8 mouse cellular contexts compared by ENCODE assay signal in the genomic region with DNA sequence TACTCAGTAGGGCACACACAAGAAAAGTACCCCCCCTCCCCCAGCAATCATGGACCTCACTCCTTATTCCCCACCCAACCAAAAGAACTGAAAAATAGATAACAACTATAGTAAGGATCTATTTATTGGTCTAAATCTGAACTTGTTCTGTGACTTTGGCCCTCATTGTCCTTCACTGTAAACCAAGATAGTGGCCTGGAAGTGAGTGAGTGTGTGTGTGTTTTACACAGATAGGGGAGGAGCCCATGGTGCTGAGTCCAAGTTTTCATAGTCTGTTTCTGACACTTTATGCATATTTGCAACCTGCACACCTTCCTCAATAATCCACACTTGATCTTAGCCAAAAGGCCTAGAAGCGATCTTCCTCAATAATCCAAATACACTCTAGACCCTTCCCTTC. TPM values are rescaled to one million over a fixed set of nuclear protein-coding genes. Genes with fewer than 3 reads are reported as not detected.
A peak's percentile ranks its signal among the peaks of the same experiment; 100 is the strongest.
DNase-seq lines count a peak whose midpoint lies in the region; ATAC-seq and TF ChIP-seq lines count a peak whose summit lies in the region.

No protein-coding gene starts in this region.

- TF ChIP-seq POLR2A in spleen, adult 2 months (IDR thresholded peaks at IDR 0.05; ENCODE audit: low read depth, low read length) = no peak

- TF ChIP-seq CTCF in spleen, adult 2 months (IDR thresholded peaks at IDR 0.05; ENCODE audit: extremely low read depth, insufficient read depth, insufficient read length, insufficient replicate concordance) = no peak
- no peak for TF ChIP-seq CTCF in stomach, postnatal 0 days (IDR thresholded peaks at IDR 0.05; ENCODE audit: low read depth)

- no peak for TF ChIP-seq EP300 in stomach, postnatal 0 days (optimal IDR thresholded peaks at IDR 0.05)

- H3K9ac ChIP-seq in liver, embryonic 11.5 days (ENCODE audit: low read depth, low read length) = peak overlapping the region; percentile 95
- peak overlapping the region; percentile 45 for H3K9ac ChIP-seq in stomach, postnatal 0 days (ENCODE audit: low read length)

- H3K4me1 ChIP-seq in spleen, adult 2 months (ENCODE audit: control insufficient read depth, insufficient read depth, insufficient read length) = peaks cover 18% of the 10 kb centered on the region
- H3K4me1 ChIP-seq in liver, embryonic 11.5 days (replicated peaks; ENCODE audit: control insufficient read depth, insufficient read depth, low read length) = peaks cover 34% of the 10 kb centered on the region
- H3K4me1 ChIP-seq in stomach, postnatal 0 days (replicated peaks; ENCODE audit: control insufficient read depth, insufficient read depth) = peaks cover 4% of the 10 kb centered on the region; the same call in 1 of the 2 replicates

- peak; percentile 25 for DNase-seq in adrenal gland, postnatal 10 days
- no peak for DNase-seq in adrenal gland, postnatal 14 days
- DNase-seq in spleen, adult 2 months (ENCODE audit: low read depth in 1 of 2, low spot score in 2 of 2) = no peak
- no peak for DNase-seq in spleen, postnatal 36 days (ENCODE audit: low spot score in 2 of 2)
- no peak for DNase-seq in liver, embryonic 11.5 days (ENCODE audit: low spot score)
- no peak for DNase-seq in stomach, postnatal 0 days (ENCODE audit: low spot score)
- DNase-seq in right cerebral cortex, postnatal 10 days (ENCODE audit: low spot score in 2 of 2) = no peak
- DNase-seq in adrenal gland, adult 18-20 months (ENCODE audit: low spot score in 2 of 2) = no peak

- peak overlapping the region; percentile 64 for H3K27ac ChIP-seq in spleen, adult 2 months (ENCODE audit: insufficient read depth, low read length)
- H3K27ac ChIP-seq in liver, embryonic 11.5 days (ENCODE audit: low read depth, low read length) = peak overlapping the region; percentile 75
- peak overlapping the region; percentile 93 for H3K27ac ChIP-seq in stomach, postnatal 0 days (replicated peaks)

- H3K27me3 ChIP-seq in spleen, adult 2 months (ENCODE audit: control insufficient read depth, insufficient read depth, low read length) = no peaks in the 10 kb centered on the region
- no peaks in the 10 kb centered on the region for H3K27me3 ChIP-seq in liver, embryonic 11.5 days (replicated peaks; ENCODE audit: control insufficient read depth, insufficient read depth, low read length)
- H3K27me3 ChIP-seq in stomach, postnatal 0 days (ENCODE audit: control insufficient read depth, insufficient read depth, low read length) = no peaks in the 10 kb centered on the region

- no peaks in the 10 kb centered on the region for H3K36me3 ChIP-seq in spleen, adult 2 months (ENCODE audit: control insufficient read depth, insufficient read depth, low read length)
- peaks cover 4% of the 10 kb centered on the region for H3K36me3 ChIP-seq in liver, embryonic 11.5 days (ENCODE audit: control insufficient read depth, insufficient read depth, low read length)
- H3K36me3 ChIP-seq in stomach, postnatal 0 days (ENCODE audit: control insufficient read depth, insufficient read depth, low read length) = no peaks in the 10 kb centered on the region

- ATAC-seq in liver, embryonic 11.5 days (replicated peaks; ENCODE audit: low FRiP score) = peak; percentile 30
- peak; percentile 10; the same call in 1 of the 2 replicates for ATAC-seq in stomach, postnatal 0 days (ENCODE audit: low FRiP score, low TSS enrichment)

- H3K9me3 ChIP-seq in liver, embryonic 11.5 days (ENCODE audit: control insufficient read depth, low read length) = no peaks in the 10 kb centered on the region
- no peaks in the 10 kb centered on the region for H3K9me3 ChIP-seq in stomach, postnatal 0 days (ENCODE audit: control insufficient read depth, low read length)

- WGBS in spleen, adult 2 months = 9% methylated on average over 1 of the region's 1 CpGs
- WGBS in liver, embryonic 11.5 days = 8% methylated on average over 1 of the region's 1 CpGs
- WGBS in stomach, postnatal 0 days = 0% methylated on average over 1 of the region's 1 CpGs

- peak overlapping the region; percentile 57 for H3K4me2 ChIP-seq in liver, embryonic 11.5 days
- H3K4me2 ChIP-seq in stomach, postnatal 0 days (replicated peaks; ENCODE audit: low read depth) = peak overlapping the region; percentile 94

- peak overlapping the region; percentile 87 for H3K4me3 ChIP-seq in spleen, adult 2 months (ENCODE audit: extremely low read depth, insufficient read depth, insufficient read length)
- H3K4me3 ChIP-seq in liver, embryonic 11.5 days (ENCODE audit: low read depth, low read length) = peak overlapping the region; percentile 99
- H3K4me3 ChIP-seq in stomach, postnatal 0 days (ENCODE audit: low read depth, low read length) = peak overlapping the region; percentile 96

RNA-seq across cellular contexts. Expression of gene Cluh, which starts 0.6 kb away (rescaled TPM):
- total RNA-seq in adrenal gland, postnatal 10 days (2021) = 100 to 1,000 TPM; 252 to 291 TPM
- 245 and 246 TPM in 2 replicates for total RNA-seq in adrenal gland, postnatal 14 days (2021)
- polyA plus RNA-seq in spleen, adult 2 months (2012; rRNA removed) = 24.7 and 27.6 TPM in 2 replicates
- polyA plus RNA-seq in liver, embryonic 11.5 days (2014; fragmentation: Nextera tagmentation; extraction: Ambion mirVana) = 60.9 and 61.4 TPM in 2 replicates
- polyA plus RNA-seq in stomach, postnatal 0 days (2015; fragmentation: Nextera tagmentation; extraction: Ambion mirVana) = 17.8 and 19.9 TPM in 2 replicates
- total RNA-seq in adrenal gland, adult 18-20 months (2021) = 100 to 1,000 TPM; 203 to 205 TPM

RNA-seq across cellular contexts. Expression of gene Ccdc92b, which starts 29.3 kb away (rescaled TPM):
- 1 to 10 TPM; 2.3 to 4.0 TPM for total RNA-seq in adrenal gland, postnatal 10 days (2021)
- total RNA-seq in adrenal gland, postnatal 14 days (2021) = 2.9 and 3.1 TPM in 2 replicates
- polyA plus RNA-seq in spleen, adult 2 months (2012; rRNA removed) = 2.0 and 3.1 TPM in 2 replicates
- 5.3 and 5.5 TPM in 2 replicates for polyA plus RNA-seq in liver, embryonic 11.5 days (2014; fragmentation: Nextera tagmentation; extraction: Ambion mirVana)
- 0.55 and 0.62 TPM in 2 replicates for polyA plus RNA-seq in stomach, postnatal 0 days (2015; fragmentation: Nextera tagmentation; extraction: Ambion mirVana)
- 1 to 10 TPM; 3.0 to 3.7 TPM for total RNA-seq in adrenal gland, adult 18-20 months (2021)

RNA-seq across cellular contexts. Expression of gene Rap1gap2, which starts 38.0 kb away (rescaled TPM):
- 10 to 100 TPM; 10.8 to 13.2 TPM for total RNA-seq in adrenal gland, postnatal 10 days (2021)
- total RNA-seq in adrenal gland, postnatal 14 days (2021) = 12.6 and 12.8 TPM in 2 replicates
- 11.3 and 13.2 TPM in 2 replicates for polyA plus RNA-seq in spleen, adult 2 months (2012; rRNA removed)
- polyA plus RNA-seq in liver, embryonic 11.5 days (2014; fragmentation: Nextera tagmentation; extraction: Ambion mirVana) = 2.1 TPM in 2 replicates
- polyA plus RNA-seq in stomach, postnatal 0 days (2015; fragmentation: Nextera tagmentation; extraction: Ambion mirVana) = 7.6 and 8.2 TPM in 2 replicates
- 10 to 100 TPM in 1 of 2 experiments, 1 to 10 TPM in 1; 8.2 to 10.9 TPM for total RNA-seq in adrenal gland, adult 18-20 months (2021)
